Mouse (Mus musculus): Measurements from ENCODE around the gene 2410131K14Rik. TPM values are rescaled to one million over a fixed set of nuclear protein-coding genes. Genes with fewer than 3 reads are reported as not detected.

2410131K14Rik gene
- 17.7 TPM for polyA plus RNA-seq (2021)

DNA sequence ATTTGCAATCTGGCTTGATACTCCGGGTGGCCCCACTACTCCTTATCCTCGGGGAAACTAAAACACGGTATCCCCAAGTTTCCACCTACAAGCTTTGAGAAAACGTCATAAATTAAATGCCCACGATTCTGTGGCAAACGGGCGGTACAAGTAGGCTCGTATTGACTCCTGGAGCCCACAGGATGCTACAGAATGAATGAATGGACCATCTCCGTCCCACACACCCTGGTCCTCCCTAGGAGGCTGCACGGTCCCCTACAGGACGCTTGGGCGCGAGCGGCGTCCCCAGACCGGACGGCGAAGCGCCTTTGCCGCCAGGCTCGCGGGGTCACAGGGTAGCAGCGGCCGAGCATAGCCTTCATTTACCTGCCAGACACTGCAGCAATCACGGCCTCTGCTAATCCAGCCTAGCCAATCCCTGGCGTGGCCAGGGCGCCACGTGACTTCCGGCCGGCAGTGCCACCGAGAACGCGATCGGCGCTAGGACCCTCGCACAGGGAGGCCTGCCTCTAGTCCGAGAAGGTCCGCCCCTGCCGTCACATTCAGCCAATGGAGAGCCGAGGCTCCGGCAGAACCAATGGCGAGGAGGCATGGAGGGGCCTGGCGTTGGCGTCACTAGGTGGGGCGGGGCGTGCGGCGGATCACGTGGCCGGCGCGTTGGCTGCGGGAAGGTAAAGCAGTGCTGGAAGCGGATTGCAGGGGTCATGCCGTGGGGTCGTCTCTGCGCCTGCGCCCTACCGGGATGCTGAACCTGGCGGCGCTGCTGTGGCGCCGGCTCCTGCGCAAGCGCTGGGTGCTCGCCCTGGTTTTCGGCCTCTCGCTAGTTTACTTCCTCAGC is at the start of gene 2410131K14Rik, which contains the start of gene Rnft2:
Gene 2410131K14Rik (plus strand): TSS at position 622 of the 838 bp plus-strand sequence.
Gene Rnft2 (minus strand): TSS at position 511 of the 838 bp plus-strand sequence.
- in situ Hi-C loops (cut with MboI; ENCODE audit: low pct_unique_long_range_greater_than_20kb) = no loop called here
- peak; percentile 99 for ATAC-seq
- no peaks in the 10 kb centered on the region for H3K27me3 ChIP-seq

DNA sequence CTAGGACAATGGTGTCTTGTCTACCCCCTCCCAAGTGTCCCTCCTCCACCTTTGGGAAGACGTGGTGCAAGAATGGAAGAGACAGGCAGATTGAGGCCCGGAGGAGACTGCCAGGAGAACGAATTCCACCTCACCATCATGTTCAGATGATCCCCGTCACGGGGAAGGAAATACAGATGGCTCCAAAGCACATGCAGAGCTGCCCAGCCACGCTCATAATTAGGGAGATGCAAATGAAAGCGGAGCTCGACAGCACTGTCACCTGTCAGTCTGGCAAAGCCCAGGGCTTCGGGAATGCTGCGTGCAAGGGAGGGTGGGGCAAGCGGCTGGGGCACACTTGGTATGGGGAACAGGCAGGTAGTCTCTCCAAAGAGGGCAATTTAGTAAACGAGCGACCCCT is 47.6 kb upstream of the 2410131K14Rik start:
- no peak for ATAC-seq
- in situ Hi-C loops (cut with MboI; ENCODE audit: low pct_unique_long_range_greater_than_20kb) = no loop called here

More for the DNA sequence above, at the start of gene 2410131K14Rik, which contains the start of gene Rnft2:
- peak; percentile 98 for DNase-seq (ENCODE audit: low read depth, low spot score)
- POLR2A ChIA-PET = no interaction called here
- TF ChIP-seq CTCF (IDR thresholded peaks at IDR 0.05) = no peak
- CTCF ChIA-PET = interaction anchor here (1.2 kb wide), 2 partner anchors 31 to 61 kb away, joined by 3 read pairs; no protein-coding TSS in a partner anchor

DNA sequence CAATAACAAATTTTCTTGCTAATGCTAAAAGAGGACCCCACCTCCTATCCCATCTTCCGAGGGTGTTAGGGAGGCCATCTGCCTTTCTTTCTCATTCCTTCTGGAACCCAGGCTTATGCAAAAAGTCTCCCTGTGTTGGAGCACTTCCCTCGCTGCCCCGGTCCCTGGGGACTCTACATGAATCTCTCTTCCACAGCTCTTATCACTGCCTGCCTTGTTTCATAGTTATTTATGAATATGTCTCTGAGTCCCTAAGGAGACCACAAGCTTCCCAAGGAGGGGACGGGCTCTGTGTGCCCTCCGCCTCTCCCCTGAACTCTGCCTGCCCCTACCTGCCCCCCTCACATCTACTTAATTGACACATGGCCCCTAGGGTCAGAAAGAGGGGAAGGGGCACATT is 45.4 kb upstream of the 2410131K14Rik start:
- ATAC-seq (no peak), DNase-seq (ENCODE audit: low read depth, low spot score) (no peak)
- no peaks in the 10 kb centered on the region for H3K27me3 ChIP-seq
- in situ Hi-C loops (cut with MboI; ENCODE audit: low pct_unique_long_range_greater_than_20kb) = no loop called here
- ChIA-PET POLR2A (no interaction called here), CTCF (no interaction called here)
- no peak for TF ChIP-seq CTCF (IDR thresholded peaks at IDR 0.05)

More for the DNA sequence above, 47.6 kb upstream of the 2410131K14Rik start:
- CTCF ChIA-PET = no interaction called here
- no peaks in the 10 kb centered on the region for H3K27me3 ChIP-seq
- no peak for TF ChIP-seq CTCF (IDR thresholded peaks at IDR 0.05)
- no peak for DNase-seq (ENCODE audit: low read depth, low spot score)
- POLR2A ChIA-PET = no interaction called here

DNA sequence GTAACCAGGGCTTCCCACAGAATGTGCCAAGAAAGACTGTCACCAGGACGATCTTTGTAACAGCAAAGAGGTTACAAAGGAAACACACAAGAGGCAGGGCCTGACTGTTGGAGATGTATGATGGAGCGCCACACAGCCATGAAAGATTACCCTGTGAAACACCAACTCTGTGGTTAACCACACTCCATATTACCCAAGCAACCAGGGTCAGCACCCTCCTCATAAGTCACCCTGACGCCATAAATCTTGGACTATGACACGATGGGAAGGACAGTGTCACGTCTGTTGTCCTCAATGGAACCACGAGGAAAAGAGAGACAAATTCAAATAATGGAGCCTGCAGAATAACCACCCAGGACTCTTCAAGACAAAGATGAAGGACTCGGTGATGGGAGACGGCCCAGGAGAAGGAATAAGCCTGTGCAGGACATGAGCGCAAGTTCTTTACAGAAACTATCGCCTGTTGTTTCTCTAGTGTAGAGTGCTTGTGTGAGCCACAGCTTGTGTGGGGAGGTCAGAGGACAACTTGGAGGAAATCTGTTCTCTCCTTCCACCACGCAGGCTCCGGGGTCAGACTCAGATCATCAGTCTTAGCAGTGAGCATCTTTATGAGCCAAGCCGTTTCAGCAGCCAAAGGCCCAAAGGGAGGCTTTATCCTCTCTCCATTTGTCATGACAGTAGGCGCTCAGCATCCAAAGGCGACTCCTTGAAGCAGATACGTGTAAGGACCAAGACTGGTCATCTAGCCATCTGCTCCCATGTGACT is 40.2 kb upstream of the 2410131K14Rik start:
- in situ Hi-C loops (cut with MboI; ENCODE audit: low pct_unique_long_range_greater_than_20kb) = no loop called here
- ATAC-seq = peak; percentile 14
- no peaks in the 10 kb centered on the region for H3K27me3 ChIP-seq
- DNase-seq (ENCODE audit: low read depth, low spot score) = peak; percentile 17
- TF ChIP-seq CTCF (IDR thresholded peaks at IDR 0.05) = no peak
- CTCF ChIA-PET = no interaction called here
- POLR2A ChIA-PET = no interaction called here

DNA sequence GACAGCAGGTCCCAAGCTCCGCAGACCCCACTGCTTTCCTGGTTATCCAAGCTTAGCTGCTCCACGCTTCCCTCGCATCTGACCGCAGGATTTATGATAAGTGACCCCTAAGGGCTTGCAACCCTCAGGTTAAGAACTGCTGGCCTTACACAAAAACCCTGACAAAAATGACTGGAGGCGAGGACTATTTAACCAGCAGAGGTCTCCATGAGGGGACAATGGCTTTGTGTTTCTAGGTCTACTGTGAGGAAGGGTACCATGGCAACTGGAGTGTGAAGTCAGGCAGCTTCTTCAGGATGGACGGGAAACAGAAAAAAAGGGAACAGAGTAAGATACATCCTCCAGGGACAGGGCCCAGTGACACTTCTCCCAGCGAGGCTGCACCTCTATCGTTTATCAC is 39.2 kb upstream of the 2410131K14Rik start:
- ChIA-PET POLR2A (no interaction called here), CTCF (no interaction called here)
- no peaks in the 10 kb centered on the region for H3K27me3 ChIP-seq
- no peak for DNase-seq (ENCODE audit: low read depth, low spot score)
- in situ Hi-C loops (cut with MboI; ENCODE audit: low pct_unique_long_range_greater_than_20kb) = no loop called here
- TF ChIP-seq CTCF (IDR thresholded peaks at IDR 0.05) = no peak
- ATAC-seq = no peak

DNA sequence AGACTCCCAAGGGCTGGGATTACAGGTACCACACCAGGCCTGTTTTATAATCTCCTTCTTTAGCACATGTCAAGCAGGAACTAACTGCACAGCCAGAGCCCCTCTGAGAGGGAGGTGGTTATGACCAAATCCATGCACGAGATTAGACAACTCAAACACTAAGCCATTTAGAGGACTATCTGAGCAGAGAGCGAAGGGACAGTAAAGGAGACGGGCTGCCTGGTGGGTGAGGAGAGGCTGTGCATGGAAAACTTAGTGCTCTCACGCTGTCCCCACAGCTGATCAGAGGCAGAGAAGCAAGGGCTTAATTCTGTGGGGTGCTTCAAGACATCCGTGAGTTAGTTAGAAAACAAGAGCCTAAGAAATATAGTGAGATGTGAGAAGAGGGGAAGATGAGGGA is 31.0 kb upstream of the 2410131K14Rik start:
- no peak for TF ChIP-seq CTCF (IDR thresholded peaks at IDR 0.05)
- POLR2A ChIA-PET = interaction anchor here (0.9 kb wide), 1 partner anchor 39 kb away, joined by 3 read pairs; no protein-coding TSS in a partner anchor
- DNase-seq (ENCODE audit: low read depth, low spot score) = no peak
- ATAC-seq = no peak
- in situ Hi-C loops (cut with MboI; ENCODE audit: low pct_unique_long_range_greater_than_20kb) = no loop called here
- H3K27me3 ChIP-seq = no peaks in the 10 kb centered on the region
- CTCF ChIA-PET = interaction anchor here (1.2 kb wide), 1 partner anchor 30 kb away, joined by 3 read pairs; no protein-coding TSS in a partner anchor

DNA sequence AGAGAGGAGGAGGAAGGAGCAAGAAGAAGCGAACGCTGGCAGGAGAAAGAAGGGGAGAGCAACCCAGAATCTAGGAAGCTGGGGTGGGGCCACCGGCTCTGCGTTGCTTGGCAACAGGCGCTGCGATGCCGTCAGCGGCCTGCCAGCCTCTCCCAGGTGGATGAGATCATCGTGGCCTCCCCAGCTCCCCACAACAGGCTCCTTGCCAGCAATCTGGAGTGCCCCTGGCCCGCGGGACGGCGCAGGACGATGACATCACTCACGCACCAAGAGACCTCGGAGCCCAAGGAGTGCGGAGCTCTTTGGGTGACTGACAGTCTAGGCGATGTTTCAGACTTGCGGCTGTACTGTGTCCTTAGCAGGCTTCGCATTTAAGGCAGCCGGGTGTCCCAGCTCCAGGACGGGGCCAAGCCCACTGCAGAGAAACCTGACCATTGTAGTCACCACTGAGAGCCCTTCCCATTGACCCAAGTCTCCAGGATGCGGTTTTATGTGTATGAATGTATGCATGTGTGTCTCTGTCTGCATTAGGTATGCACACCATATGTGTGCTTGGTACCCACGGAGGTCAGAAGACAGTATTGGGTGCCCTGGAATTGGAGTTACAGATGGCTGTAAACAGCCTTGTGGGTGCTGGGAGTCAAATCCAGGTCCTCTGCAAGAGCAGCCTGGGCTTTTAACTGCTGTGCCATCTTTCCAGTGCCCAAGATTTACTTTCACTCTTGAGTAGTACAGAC is 30.4 kb upstream of the 2410131K14Rik start:
- ChIA-PET CTCF (interaction anchor here (1.2 kb wide), 1 partner anchor 30 kb away, joined by 3 read pairs; no protein-coding TSS in a partner anchor), POLR2A (no interaction called here)
- H3K27me3 ChIP-seq = no peaks in the 10 kb centered on the region
- peak; percentile 57 for DNase-seq (ENCODE audit: low read depth, low spot score)
- in situ Hi-C loops (cut with MboI; ENCODE audit: low pct_unique_long_range_greater_than_20kb) = no loop called here
- no peak for TF ChIP-seq CTCF (IDR thresholded peaks at IDR 0.05)
- ATAC-seq = peak; percentile 80

DNA sequence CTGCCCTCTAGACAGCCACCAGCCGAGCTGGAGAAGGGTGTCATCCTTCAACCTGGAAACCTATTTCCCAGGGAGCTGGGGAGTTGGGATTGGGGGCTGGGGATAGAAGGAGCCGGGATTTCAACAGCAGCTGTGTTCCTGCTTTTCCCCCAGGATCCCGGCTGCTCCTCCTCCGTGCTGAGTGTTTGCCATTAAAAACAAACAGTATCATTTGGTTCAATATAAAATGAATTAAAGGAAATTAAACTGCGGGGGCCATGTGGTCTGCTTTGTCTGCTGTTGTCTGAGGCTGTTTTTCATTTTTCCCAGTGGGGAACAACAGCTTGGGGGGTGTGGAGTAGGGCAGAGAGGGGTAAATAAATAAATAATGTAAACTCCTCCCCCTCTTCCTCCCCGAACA is 27.6 kb upstream of the 2410131K14Rik start:
- H3K27me3 ChIP-seq = no peaks in the 10 kb centered on the region
- ATAC-seq (no peak), DNase-seq (ENCODE audit: low read depth, low spot score) (no peak)
- ChIA-PET CTCF (no interaction called here), POLR2A (interaction anchor here (0.5 kb wide), 1 partner anchor 240 kb away, joined by 3 read pairs; no protein-coding TSS in a partner anchor)
- no peak for TF ChIP-seq CTCF (IDR thresholded peaks at IDR 0.05)
- in situ Hi-C loops (cut with MboI; ENCODE audit: low pct_unique_long_range_greater_than_20kb) = no loop called here

DNA sequence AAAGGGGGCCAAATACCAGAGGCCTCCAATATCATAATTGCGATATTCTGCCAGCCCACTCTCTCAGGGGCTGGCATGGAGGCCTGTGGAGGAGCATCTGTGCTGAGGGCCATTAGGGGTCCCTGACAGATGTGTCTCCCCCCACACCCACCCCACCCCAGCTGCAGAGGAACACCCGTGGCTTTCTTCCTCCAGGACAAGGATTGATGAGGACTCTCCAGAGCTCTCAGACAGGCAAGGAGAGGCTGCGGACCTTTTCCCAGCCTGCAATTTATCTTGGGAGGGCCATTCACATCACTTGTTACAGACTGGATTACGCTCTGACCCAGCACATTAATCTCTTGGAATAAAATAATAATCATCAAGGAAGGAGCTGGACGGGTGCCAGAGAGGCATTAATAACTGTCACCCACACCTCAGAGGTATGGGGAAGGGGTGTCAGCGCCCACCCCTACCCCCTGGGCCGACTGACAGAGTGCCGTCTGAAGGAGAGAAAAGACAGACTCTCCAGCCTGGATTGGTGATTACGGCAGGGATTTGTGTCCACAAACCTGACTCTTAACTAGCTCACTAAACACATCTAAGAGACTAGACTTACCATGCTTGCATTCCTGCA is 21.8 kb upstream of the 2410131K14Rik start:
- ATAC-seq (no peak), DNase-seq (ENCODE audit: low read depth, low spot score) (no peak)
- CTCF ChIA-PET = no interaction called here
- no peaks in the 10 kb centered on the region for H3K27me3 ChIP-seq
- TF ChIP-seq CTCF (IDR thresholded peaks at IDR 0.05) = no peak
- in situ Hi-C loops (cut with MboI; ENCODE audit: low pct_unique_long_range_greater_than_20kb) = no loop called here
- POLR2A ChIA-PET = no interaction called here

DNA sequence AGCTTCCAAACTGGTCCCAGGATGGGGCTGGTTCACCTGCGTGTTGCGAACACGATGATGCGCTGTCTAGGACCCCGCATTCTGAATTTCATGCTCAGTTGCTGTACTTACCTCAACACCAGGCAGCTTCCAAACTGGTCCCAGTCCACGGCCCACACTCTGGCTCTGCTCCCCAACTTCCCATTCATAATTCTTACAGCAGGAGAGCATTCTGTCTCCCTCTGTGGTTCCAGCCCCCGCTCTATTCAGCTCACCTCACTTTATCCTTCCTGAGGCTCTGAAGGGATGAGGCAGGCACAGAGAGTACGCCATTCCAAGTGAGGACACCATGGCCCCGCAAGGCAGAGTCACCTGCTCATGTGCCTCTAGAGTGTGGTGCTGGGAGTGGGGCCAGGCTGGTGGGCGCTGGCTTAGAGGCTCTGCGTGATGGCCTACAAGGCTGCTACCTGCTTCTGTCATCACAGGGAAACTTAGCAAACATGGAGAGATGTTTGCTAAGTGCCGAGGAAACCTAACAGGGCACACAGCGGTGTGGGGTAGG is 14.9 kb upstream of the 2410131K14Rik start:
- in situ Hi-C loops (cut with MboI; ENCODE audit: low pct_unique_long_range_greater_than_20kb) = no loop called here
- ChIA-PET CTCF (no interaction called here), POLR2A (no interaction called here)
- no peak for TF ChIP-seq CTCF (IDR thresholded peaks at IDR 0.05)
- no peaks in the 10 kb centered on the region for H3K27me3 ChIP-seq
- ATAC-seq (no peak), DNase-seq (ENCODE audit: low read depth, low spot score) (no peak)
